Mouse (Mus musculus) ES-Bruce4 (cell line): ENCODE data around the gene Cacna1a. TPM values are rescaled to one million over a fixed set of nuclear protein-coding genes. Genes with fewer than 3 reads are reported as not detected.
A peak's percentile ranks its signal among the peaks of the same experiment; 100 is the strongest.

Source experiments
- H3K27ac ChIP-seq: 2 replicates; pipeline ENCODE4 v1.5.1; 2012; ENCODE audit warnings: low read length, inconsistent platforms; ENCODE audit not compliant: insufficient read depth
- H3K27me3 ChIP-seq: 2 replicates; pipeline ENCODE4 v1.6.1; 2012; ENCODE audit warnings: mild to moderate bottlenecking, low read length, inconsistent platforms; ENCODE audit not compliant: control insufficient read depth, poor library complexity, insufficient read depth, severe bottlenecking
- H3K36me3 ChIP-seq: 2 replicates; pipeline ENCODE4 v1.6.1; 2012; ENCODE audit warnings: inconsistent platforms, mild to moderate bottlenecking, low read length, moderate library complexity; ENCODE audit not compliant: control insufficient read depth, poor library complexity, insufficient read depth, severe bottlenecking
- H3K4me1 ChIP-seq: one replicate; pipeline ENCODE4 v1.8.1; 2011; ENCODE audit warnings: low read length; ENCODE audit not compliant: control insufficient read depth, insufficient read depth
- H3K4me3 ChIP-seq: 2 replicates; pipeline ENCODE4 v1.5.1; 2011; ENCODE audit warnings: low read depth, mild to moderate bottlenecking, low read length
- H3K9ac ChIP-seq: 2 replicates; pipeline ENCODE4 v1.6.1; 2012; ENCODE audit warnings: low read depth, mild to moderate bottlenecking, inconsistent platforms; ENCODE audit not compliant: poor library complexity, severe bottlenecking
- H3K9me3 ChIP-seq: replicated peaks from 2 replicates; pipeline ENCODE4 v1.6.1; 2012; ENCODE audit warnings: mild to moderate bottlenecking, low read length, inconsistent platforms; ENCODE audit not compliant: control insufficient read depth, poor library complexity, insufficient read depth, severe bottlenecking
- CTCF ChIP-seq: IDR thresholded peaks from one replicate; pipeline ENCODE4 v1.8.1; 2011; ENCODE audit warnings: low read depth, low read length
- EP300 ChIP-seq: IDR thresholded peaks from 2 replicates; pipeline ENCODE4 v1.6.1; 2011; ENCODE audit warnings: low read depth, low read length; ENCODE audit not compliant: insufficient read depth
- POLR2A ChIP-seq: IDR thresholded peaks from one replicate; pipeline ENCODE4 v1.8.1; 2011; ENCODE audit warnings: low read length; ENCODE audit not compliant: insufficient read depth
- polyA plus RNA-seq: library from polyadenylated mRNA; stranded (reverse); fragments of >200 nt; gene quantifications from 2 replicates; pipeline ENCODE4 v1.2.4, GENCODE M21; 2011; ENCODE audit warnings: low read depth; ENCODE audit not compliant: missing spikeins, insufficient read depth, insufficient read length

Cacna1a gene
- polyA plus RNA-seq, 1 experiment = 24.0 TPM

DNA sequence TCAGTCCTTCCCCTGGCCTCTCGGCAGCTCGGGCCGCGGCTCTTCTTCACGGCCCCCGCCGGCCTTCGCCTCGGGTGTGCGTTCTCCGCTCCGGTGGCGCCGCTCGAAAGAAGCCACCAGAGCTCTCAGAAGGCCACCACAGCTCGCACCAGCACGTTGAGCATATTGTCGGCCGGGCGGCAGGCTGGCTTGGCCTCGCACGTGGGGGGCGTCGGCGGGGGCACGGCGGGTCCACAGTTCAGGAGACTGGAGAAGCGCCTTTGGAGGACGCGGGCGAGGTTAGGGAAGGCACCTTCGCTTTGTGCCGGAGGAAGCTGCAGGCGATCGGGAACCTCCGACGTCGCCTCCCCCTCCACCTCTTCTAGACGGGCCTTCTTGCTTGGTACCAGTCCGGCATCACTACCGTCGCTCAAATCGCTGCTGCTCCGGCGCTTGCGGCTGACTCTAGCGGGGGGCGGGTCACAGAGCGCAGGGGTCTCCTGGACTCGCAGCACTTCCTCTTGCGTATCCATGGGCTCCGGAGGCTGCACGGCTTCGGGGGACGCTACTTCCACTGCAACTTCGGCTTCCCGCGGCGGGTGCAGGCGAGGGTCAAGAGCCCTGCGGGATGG is 273.8 kb downstream of the Cacna1a start:
- Histone ChIP-seq H3K9me3 (no peaks in the 10 kb centered on the region), H3K27ac (peak overlapping the region; percentile 99), H3K36me3 (peaks cover 16% of the 10 kb centered on the region), H3K4me1 (no peaks in the 10 kb centered on the region), H3K4me3 (peak overlapping the region; percentile 88), H3K27me3 (no peaks in the 10 kb centered on the region), H3K9ac (peak overlapping the region; percentile 94)
- TF ChIP-seq POLR2A (no peak), EP300 (no peak)

DNA sequence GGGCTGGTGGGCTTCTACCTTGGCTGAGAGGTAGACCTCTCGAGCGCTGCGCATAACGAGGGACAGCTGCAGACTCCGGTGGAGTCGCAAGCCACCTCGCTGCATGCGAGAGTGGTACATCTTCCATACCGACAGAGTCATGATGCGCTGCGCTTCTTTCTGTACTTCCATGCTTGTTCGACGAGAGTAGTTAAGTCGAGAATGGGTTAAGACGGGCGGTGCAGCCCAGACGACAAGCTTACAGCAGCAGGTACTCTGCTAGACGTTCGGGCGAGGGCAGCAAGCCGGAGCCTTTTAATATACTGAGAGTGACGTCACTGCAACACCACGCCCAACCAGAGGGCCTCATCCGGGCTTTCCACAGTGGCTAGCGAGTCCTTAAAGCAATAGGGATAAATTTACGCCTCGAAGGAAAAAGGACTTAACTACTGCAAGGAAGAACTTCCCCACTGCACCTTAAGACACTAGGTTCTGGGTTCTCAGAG is 274.4 kb downstream of the Cacna1a start, which contains the start of gene Ier2:
TSS of gene Ier2 (minus strand) at position 272 of the 485 bp plus-strand sequence.
- Histone ChIP-seq H3K36me3 (peaks cover 12% of the 10 kb centered on the region; the same call in 1 of the 2 replicates), H3K27ac (peak within 1 kb of the TSS; percentile 99), H3K4me1 (no peaks in the 10 kb centered on the region), H3K4me3 (peak within 1 kb of the TSS; percentile 88), H3K27me3 (no peaks in the 10 kb centered on the region), H3K9me3 (no peaks in the 10 kb centered on the region), H3K9ac (peak within 1 kb of the TSS; percentile 94)
- peak; percentile 63; the same call in 1 of the 2 replicates for TF ChIP-seq EP300
- TF ChIP-seq CTCF = no peak
- peak; percentile 100 for TF ChIP-seq POLR2A

DNA sequence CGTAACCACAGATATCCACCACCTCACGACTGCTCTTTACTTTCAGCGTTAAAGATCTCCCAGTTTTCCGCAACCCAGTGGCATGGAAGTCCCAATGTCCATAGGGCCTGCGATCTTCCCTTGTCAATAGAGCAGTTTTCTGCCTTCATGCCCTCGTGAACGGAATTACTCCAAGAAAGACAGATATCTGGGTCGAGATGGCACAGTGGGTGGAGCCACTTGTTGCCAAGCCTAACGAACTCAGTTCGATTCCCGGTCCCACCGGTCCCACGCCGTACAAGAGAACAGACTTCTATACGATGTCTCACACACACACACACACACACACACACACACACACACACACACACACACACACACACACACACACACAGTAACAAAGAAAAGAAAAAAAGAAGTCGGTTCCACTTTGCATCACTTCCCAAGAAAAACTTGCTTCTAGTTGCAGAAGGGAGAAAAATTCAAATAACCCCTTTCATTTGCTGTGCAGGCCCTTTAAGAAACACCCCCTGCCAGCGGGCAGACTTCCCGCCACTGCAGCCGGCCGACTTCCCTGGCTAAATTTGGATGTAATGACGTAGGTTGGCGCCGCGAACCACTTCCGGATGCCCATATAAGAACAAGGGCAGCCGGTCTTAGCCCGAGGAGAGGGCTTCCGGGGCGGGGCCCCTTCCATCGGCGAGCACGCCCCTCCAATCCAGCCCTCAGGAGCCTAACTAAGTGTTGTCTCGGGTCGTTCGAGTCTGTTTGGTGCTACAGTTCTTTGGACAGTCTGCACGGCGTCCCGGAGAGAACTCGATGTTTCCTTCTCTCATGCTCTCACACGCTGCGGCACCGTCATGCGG is 275.5 kb downstream of the Cacna1a start:
- Histone ChIP-seq H3K9ac (peak overlapping the region; percentile 94), H3K9me3 (no peaks in the 10 kb centered on the region), H3K27ac (peak overlapping the region; percentile 98), H3K27me3 (no peaks in the 10 kb centered on the region), H3K36me3 (peaks cover 12% of the 10 kb centered on the region; the same call in 1 of the 2 replicates), H3K4me3 (peak overlapping the region; percentile 97), H3K4me1 (no peaks in the 10 kb centered on the region)
- TF ChIP-seq CTCF = no peak
- TF ChIP-seq EP300 = 0 out of 2 replicates have a peak, but pooled peaks have one; percentile 25
- TF ChIP-seq POLR2A = peak; percentile 98

DNA sequence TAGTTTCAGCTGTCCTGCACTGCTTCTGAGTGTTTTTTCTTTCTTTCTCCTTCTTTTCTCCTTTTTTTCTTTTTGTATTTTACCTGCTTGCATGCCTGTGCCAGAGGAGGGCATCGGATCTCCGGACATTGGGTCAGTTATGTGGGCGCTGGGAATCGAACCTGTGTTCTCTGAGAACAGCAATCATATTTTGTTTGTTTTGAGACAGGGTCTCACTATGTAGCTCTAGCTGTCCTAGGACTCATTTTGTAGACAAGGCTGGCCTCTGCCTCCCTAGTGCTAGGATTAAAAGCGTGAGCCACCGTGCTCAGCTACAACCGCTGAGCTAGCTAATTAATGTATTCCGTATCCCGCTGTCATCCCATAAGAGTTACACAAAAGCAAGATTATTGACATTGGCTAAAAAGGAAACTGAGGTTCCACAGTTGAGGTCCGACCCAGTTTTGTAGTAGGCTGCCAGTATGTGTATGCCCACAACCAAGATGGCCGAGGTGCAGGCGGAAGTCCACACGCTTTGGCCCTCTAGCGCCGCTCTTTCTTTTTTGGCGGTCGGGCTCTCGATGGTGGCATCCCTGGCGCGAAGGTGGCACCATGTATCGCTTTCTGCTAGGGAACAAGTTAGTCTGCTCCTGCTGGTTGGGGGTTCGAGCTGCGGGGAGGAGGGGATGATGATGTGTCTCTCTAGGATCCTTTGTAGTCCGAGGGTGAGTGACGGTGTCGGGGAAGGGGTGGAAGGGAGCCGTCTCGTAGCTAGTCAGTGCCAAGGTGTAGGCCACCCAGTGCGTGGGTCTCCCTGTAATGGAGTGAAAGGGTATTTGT is 276.5 kb downstream of the Cacna1a start:
- Histone ChIP-seq H3K9ac (peak overlapping the region; percentile 94), H3K4me3 (peak overlapping the region; percentile 97), H3K4me1 (no peaks in the 10 kb centered on the region), H3K27me3 (no peaks in the 10 kb centered on the region), H3K36me3 (peaks cover 14% of the 10 kb centered on the region; the same call in 1 of the 2 replicates), H3K27ac (peak overlapping the region; percentile 98), H3K9me3 (no peaks in the 10 kb centered on the region)
- no peak for TF ChIP-seq EP300
- TF ChIP-seq CTCF = peak; percentile 1
- peak; percentile 51 for TF ChIP-seq POLR2A

DNA sequence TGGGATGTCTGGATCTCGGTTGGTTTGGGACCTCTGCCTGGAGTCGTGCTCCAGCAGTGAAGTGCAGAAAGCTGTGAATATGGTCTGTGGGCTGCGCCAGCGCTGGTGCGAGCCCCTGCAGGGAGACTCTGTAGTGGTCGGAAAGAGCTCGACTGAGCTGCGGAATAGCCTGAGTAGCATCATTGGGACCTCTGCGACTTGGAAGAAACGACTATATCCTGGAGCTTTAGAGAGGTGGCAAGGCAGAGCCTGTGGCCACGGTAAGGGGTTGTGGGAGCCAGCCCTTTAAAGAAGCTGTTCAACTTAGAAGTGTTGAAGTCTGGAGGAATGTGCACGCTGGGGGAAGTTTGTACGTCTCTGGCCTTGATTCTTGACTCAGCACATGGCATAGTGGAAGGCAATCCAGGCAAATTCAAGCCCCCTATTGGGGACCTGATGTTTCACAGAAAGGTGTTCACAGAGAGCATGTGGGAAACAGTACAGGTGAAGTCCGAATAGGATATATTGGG is 277.2 kb downstream of the Cacna1a start:
- peaks cover 18% of the 10 kb centered on the region; the same call in 1 of the 2 replicates for H3K36me3 ChIP-seq
- TF ChIP-seq CTCF = no peak
- TF ChIP-seq EP300 = no peak
- TF ChIP-seq POLR2A = no peak
- H3K27ac ChIP-seq = peak overlapping the region; percentile 89
- H3K4me3 ChIP-seq = peak overlapping the region; percentile 97
- H3K27me3 ChIP-seq = no peaks in the 10 kb centered on the region
- H3K9me3 ChIP-seq = no peaks in the 10 kb centered on the region
- peak overlapping the region; percentile 94 for H3K9ac ChIP-seq
- peaks cover 2% of the 10 kb centered on the region for H3K4me1 ChIP-seq
